Mouse (Mus musculus): ENCODE results near the gene Slc10a6.

- TF ChIP-seq CTCF (IDR thresholded peaks at IDR 0.05) (no peak), EP300 (IDR thresholded peaks at IDR 0.05) (no peak)
Observed at GRCm38 (mm10) chr5:103569446-103569845, 59.8 kb downstream of the Slc10a6 start.
